Mouse (Mus musculus) forebrain, embryonic 12.5 days (tissue): Measurements from ENCODE around the gene Gm10570. TPM values are rescaled to one million over a fixed set of nuclear protein-coding genes. Genes with fewer than 3 reads are reported as not detected.
A peak's percentile ranks its signal among the peaks of the same experiment; 100 is the strongest.

Source experiments
- ATAC-seq: fragments of 200-750 bp; cut with Nextera tagmentation; 2 replicates; pipeline ENCODE4 v1.8.0; 2017; ENCODE audit warnings: moderate TSS enrichment; ENCODE audit not compliant: low FRiP score
- H3K27ac ChIP-seq: fragments of 300-500 bp; sonication (generic); 2 replicates; pipeline ENCODE4 v1.5.1; 2016; ENCODE audit warnings: mild to moderate bottlenecking
- H3K27me3 ChIP-seq: fragments of 300-500 bp; sonication (generic); 2 replicates; pipeline ENCODE4 v1.6.1; 2016; ENCODE audit warnings: mild to moderate bottlenecking
- H3K36me3 ChIP-seq: fragments of 300-500 bp; sonication (generic); replicated peaks from 2 replicates; pipeline ENCODE4 v1.6.1; 2016; ENCODE audit warnings: mild to moderate bottlenecking
- H3K4me1 ChIP-seq: fragments of 300-500 bp; sonication (generic); 2 replicates; pipeline ENCODE4 v1.6.1; 2016
- H3K4me2 ChIP-seq: fragments of 300-500 bp; sonication (generic); 2 replicates; pipeline ENCODE4 v1.6.1; 2016; ENCODE audit warnings: mild to moderate bottlenecking, moderate library complexity
- H3K4me3 ChIP-seq: fragments of 300-500 bp; sonication (generic); replicated peaks from 2 replicates; pipeline ENCODE4 v1.5.1; 2016; ENCODE audit warnings: mild to moderate bottlenecking
- H3K9ac ChIP-seq: fragments of 300-500 bp; sonication (generic); 2 replicates; pipeline ENCODE4 v1.6.1; 2016; ENCODE audit warnings: mild to moderate bottlenecking
- H3K9me3 ChIP-seq: fragments of 300-500 bp; sonication (generic); 2 replicates; pipeline ENCODE4 v1.6.1; 2016
- WGBS: fragments of 180-500 bp; shearing (Covaris S2); methylation state at CpG from one replicate; pipeline ENCODE4 v1.1.7; 2016; 5-methylcytosine and 5-hydroxymethylcytosine counted together
- polyA plus RNA-seq: library from polyadenylated mRNA; unstranded; fragments of >200 nt; fragmentation: Nextera tagmentation; extraction: Ambion mirVana; gene quantifications from 2 replicates; pipeline ENCODE4 v1.2.1, GENCODE M21; 2016

Gm10570 gene
- polyA plus RNA-seq, 1 experiment from 2014 or later, result not detected

GRCm38 (mm10) chr4:130299629-130300018, 8.8 kb downstream of the Gm10570 start:
- Histone ChIP-seq H3K4me1 (peaks cover 4% of the 10 kb centered on the region), H3K4me2 (no peak overlapping the region), H3K9me3 (no peaks in the 10 kb centered on the region), H3K9ac (no peak overlapping the region), H3K4me3 (no peak overlapping the region), H3K27ac (no peak overlapping the region), H3K36me3 (no peaks in the 10 kb centered on the region), H3K27me3 (peaks cover 19% of the 10 kb centered on the region; the same call in 1 of the 2 replicates)
- WGBS, result 71% methylated on average over 8 of the region's 8 CpGs
- no peak for ATAC-seq

- no peak for ATAC-seq
- H3K36me3 ChIP-seq, result no peaks in the 10 kb centered on the region
- peaks cover 4% of the 10 kb centered on the region for H3K4me1 ChIP-seq
- no peak overlapping the region for H3K4me2 ChIP-seq
- H3K9ac ChIP-seq, result no peak overlapping the region
- WGBS, result 79% methylated on average over 11 of the region's 11 CpGs
- no peak overlapping the region for H3K4me3 ChIP-seq
- H3K27me3 ChIP-seq, result 0 out of 2 replicates have a peak, but pooled peaks cover 15% of the 10 kb centered on the region
- no peak overlapping the region for H3K27ac ChIP-seq
- H3K9me3 ChIP-seq, result no peaks in the 10 kb centered on the region
Measured at GRCm38 (mm10) chr4:130298877-130299628, 9.4 kb downstream of the Gm10570 start.

GRCm38 (mm10) chr4:130297123-130297529, 11.3 kb downstream of the Gm10570 start:
- 22% methylated on average over 13 of the region's 13 CpGs for WGBS
- no peak for ATAC-seq
- H3K4me2 ChIP-seq, result no peak overlapping the region
- peaks cover 4% of the 10 kb centered on the region for H3K4me1 ChIP-seq
- no peak overlapping the region for H3K27ac ChIP-seq
- H3K9me3 ChIP-seq, result no peaks in the 10 kb centered on the region
- H3K36me3 ChIP-seq, result no peaks in the 10 kb centered on the region
- H3K4me3 ChIP-seq, result no peak overlapping the region
- H3K27me3 ChIP-seq, result 0 out of 2 replicates have a peak, but pooled peaks cover 12% of the 10 kb centered on the region
- no peak overlapping the region for H3K9ac ChIP-seq

GRCm38 (mm10) chr4:130296243-130296965, 12.1 kb downstream of the Gm10570 start:
- no peak overlapping the region for H3K4me3 ChIP-seq
- no peak overlapping the region for H3K9ac ChIP-seq
- ATAC-seq, result no peak
- H3K4me2 ChIP-seq, result no peak overlapping the region
- H3K27me3 ChIP-seq, result 0 out of 2 replicates have a peak, but pooled peaks cover 5% of the 10 kb centered on the region
- H3K36me3 ChIP-seq, result no peaks in the 10 kb centered on the region
- H3K9me3 ChIP-seq, result no peaks in the 10 kb centered on the region
- H3K27ac ChIP-seq, result no peak overlapping the region
- WGBS, result 86% methylated on average over 13 of the region's 13 CpGs
- peaks cover 4% of the 10 kb centered on the region for H3K4me1 ChIP-seq

GRCm38 (mm10) chr4:130295047-130295745, 13.3 kb downstream of the Gm10570 start:
- Histone ChIP-seq H3K9ac (no peak overlapping the region), H3K4me2 (no peak overlapping the region), H3K9me3 (no peaks in the 10 kb centered on the region), H3K4me1 (peaks cover 4% of the 10 kb centered on the region), H3K27me3 (no peaks in the 10 kb centered on the region), H3K27ac (no peak overlapping the region), H3K4me3 (no peak overlapping the region), H3K36me3 (no peaks in the 10 kb centered on the region)
- WGBS, result 57% methylated on average over 23 of the region's 23 CpGs
- ATAC-seq, result no peak

GRCm38 (mm10) chr4:130294513-130294912, 14.0 kb downstream of the Gm10570 start:
- Histone ChIP-seq H3K36me3 (no peaks in the 10 kb centered on the region), H3K9me3 (no peaks in the 10 kb centered on the region), H3K27me3 (no peaks in the 10 kb centered on the region), H3K27ac (no peak overlapping the region), H3K4me3 (no peak overlapping the region), H3K4me1 (peaks cover 4% of the 10 kb centered on the region), H3K4me2 (no peak overlapping the region), H3K9ac (no peak overlapping the region)
- ATAC-seq, result no peak
- 85% methylated on average over 8 of the region's 8 CpGs for WGBS

- peak; percentile 49; the same call in 1 of the 2 replicates for ATAC-seq
Measured at GRCm38 (mm10) chr4:130292271-130292670, 16.2 kb downstream of the Gm10570 start.

GRCm38 (mm10) chr4:130289824-130290223, 18.6 kb downstream of the Gm10570 start:
- Histone ChIP-seq H3K27ac (no peak overlapping the region), H3K4me3 (no peak overlapping the region), H3K9me3 (no peaks in the 10 kb centered on the region), H3K4me1 (no peaks in the 10 kb centered on the region), H3K36me3 (no peaks in the 10 kb centered on the region), H3K4me2 (no peak overlapping the region), H3K27me3 (peaks cover 3% of the 10 kb centered on the region; the same call in 1 of the 2 replicates), H3K9ac (no peak overlapping the region)
- WGBS, result 74% methylated on average over 3 of the region's 3 CpGs
- ATAC-seq, result no peak

More at GRCm38 (mm10) chr4:130292271-130292670, 16.2 kb downstream of the Gm10570 start:
- peaks cover 1% of the 10 kb centered on the region; the same call in 1 of the 2 replicates for H3K27me3 ChIP-seq
- WGBS, result 6% methylated on average over 4 of the region's 4 CpGs
- no peak overlapping the region for H3K27ac ChIP-seq
- no peak overlapping the region for H3K9ac ChIP-seq
- peaks cover 4% of the 10 kb centered on the region for H3K4me1 ChIP-seq
- no peaks in the 10 kb centered on the region for H3K9me3 ChIP-seq
- no peak overlapping the region for H3K4me2 ChIP-seq
- no peaks in the 10 kb centered on the region for H3K36me3 ChIP-seq
- no peak overlapping the region for H3K4me3 ChIP-seq

- H3K36me3 ChIP-seq, result no peaks in the 10 kb centered on the region
- no peak overlapping the region for H3K27ac ChIP-seq
- ATAC-seq, result no peak
- no peak overlapping the region for H3K4me3 ChIP-seq
- WGBS, result 50% methylated on average over 3 of the region's 3 CpGs
- no peak overlapping the region for H3K4me2 ChIP-seq
- H3K9ac ChIP-seq, result no peak overlapping the region
- peaks cover 3% of the 10 kb centered on the region; the same call in 1 of the 2 replicates for H3K27me3 ChIP-seq
- H3K4me1 ChIP-seq, result no peaks in the 10 kb centered on the region
- H3K9me3 ChIP-seq, result no peaks in the 10 kb centered on the region
Measured at GRCm38 (mm10) chr4:130286531-130286930, 21.9 kb downstream of the Gm10570 start.

GRCm38 (mm10) chr4:130283826-130284225, 24.6 kb downstream of the Gm10570 start:
- no peaks in the 10 kb centered on the region for H3K36me3 ChIP-seq
- no peak overlapping the region for H3K4me2 ChIP-seq
- H3K27ac ChIP-seq, result no peak overlapping the region
- H3K27me3 ChIP-seq, result peaks cover 3% of the 10 kb centered on the region; the same call in 1 of the 2 replicates
- H3K9ac ChIP-seq, result no peak overlapping the region
- 88% methylated on average over 9 of the region's 9 CpGs for WGBS
- no peak for ATAC-seq
- no peak overlapping the region for H3K4me3 ChIP-seq
- H3K4me1 ChIP-seq, result no peaks in the 10 kb centered on the region
- no peaks in the 10 kb centered on the region for H3K9me3 ChIP-seq

GRCm38 (mm10) chr4:130282856-130283255, 25.6 kb downstream of the Gm10570 start:
- Histone ChIP-seq H3K4me2 (no peak overlapping the region), H3K27me3 (peaks cover 7% of the 10 kb centered on the region; the same call in 1 of the 2 replicates), H3K36me3 (no peaks in the 10 kb centered on the region), H3K27ac (no peak overlapping the region), H3K4me3 (no peak overlapping the region), H3K4me1 (no peaks in the 10 kb centered on the region), H3K9me3 (no peaks in the 10 kb centered on the region), H3K9ac (no peak overlapping the region)
- no peak for ATAC-seq
- 78% methylated on average over 5 of the region's 5 CpGs for WGBS

GRCm38 (mm10) chr4:130279105-130279504, 29.4 kb downstream of the Gm10570 start, which contains the start of gene Serinc2:
Gene Serinc2 (minus strand): TSS chr4:130279205.
- Histone ChIP-seq H3K4me1 (peaks cover 15% of the 10 kb centered on the region), H3K27ac (no peak within 1 kb of the TSS), H3K4me2 (no peak within 1 kb of the TSS), H3K4me3 (no peak within 1 kb of the TSS), H3K36me3 (no peaks in the 10 kb centered on the region), H3K9me3 (no peaks in the 10 kb centered on the region), H3K9ac (no peak within 1 kb of the TSS), H3K27me3 (peaks cover 11% of the 10 kb centered on the region; the same call in 1 of the 2 replicates)
- ATAC-seq, result no peak
- WGBS, result 67% methylated on average over 2 of the region's 2 CpGs
